Comparison of ENCODE assay signal across 7 mouse cellular contexts in the genomic region with DNA sequence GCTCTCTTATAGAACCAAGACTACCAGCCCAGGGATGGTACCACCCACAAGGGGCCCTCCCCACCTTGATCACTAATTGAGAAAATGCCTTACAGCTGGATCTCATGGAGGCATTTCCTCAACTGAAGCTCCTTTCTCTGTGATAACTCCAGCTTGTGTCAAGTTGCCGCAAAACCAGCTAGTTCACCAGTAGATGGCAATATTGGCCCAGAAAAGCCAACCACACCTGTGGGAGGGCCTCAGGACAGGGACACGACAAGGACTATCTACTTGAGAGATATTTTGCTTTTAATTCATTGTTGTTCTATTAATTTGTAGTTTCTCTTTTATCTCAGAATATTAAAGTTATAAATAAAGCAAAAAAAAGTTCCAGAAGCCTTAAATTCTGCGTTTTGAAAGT.
DNase-seq lines count a peak whose midpoint lies in the region; ATAC-seq lines count a peak whose summit lies in the region.
"Not testable (repeated sequence)": the region's sequence is repeated elsewhere in the genome, so short reads cannot be mapped to it uniquely, and the experiment has no call there.

No protein-coding gene starts in this region.

- H3K36me3 ChIP-seq in midbrain, embryonic 12.5 days = not testable (repeated sequence)

- peak; percentile 10 for DNase-seq in adrenal gland, adult 8-10 months
- peak; percentile 76 for DNase-seq in embryo, embryonic 10 days (ENCODE audit: low spot score)
- peak; percentile 84 for DNase-seq in heart, adult 11 months
- DNase-seq in kidney, adult 8-10 months = peak; percentile 33 to 57
- DNase-seq in left cerebral cortex, postnatal 14 days (ENCODE audit: low spot score in 2 of 2) = peak; percentile 34 to 63
- peak; percentile 29 for DNase-seq in right cerebral cortex, postnatal 4 days

- not testable (repeated sequence) for H3K4me1 ChIP-seq in midbrain, embryonic 12.5 days

- H3K9ac ChIP-seq in midbrain, embryonic 12.5 days (replicated peaks) = not testable (repeated sequence)

- H3K9me3 ChIP-seq in midbrain, embryonic 12.5 days = not testable (repeated sequence)

- not testable (repeated sequence) for H3K27me3 ChIP-seq in midbrain, embryonic 12.5 days

- intact Hi-C loops in left cerebral cortex, postnatal 14 days (cut with DNase I) = loop anchor here (2.0 to 5.0 kb wide), 4 partner anchors 99 to 547 kb away; no protein-coding TSS in a partner anchor

- peak; percentile 72; the same call in 1 of the 2 replicates for ATAC-seq in midbrain, embryonic 12.5 days (ENCODE audit: low FRiP score, low read depth)

- 15% methylated on average over 3 of the region's 3 CpGs for WGBS in midbrain, embryonic 12.5 days

- H3K4me2 ChIP-seq in midbrain, embryonic 12.5 days (replicated peaks) = not testable (repeated sequence)

- H3K27ac ChIP-seq in midbrain, embryonic 12.5 days (replicated peaks) = not testable (repeated sequence)

- not testable (repeated sequence) for H3K4me3 ChIP-seq in midbrain, embryonic 12.5 days

Comparison
In these comparisons a context has a peak if more than half of its experiments do, and no peak if none do; other contexts are left out.
1. DNase-seq: peak in every context shown above with its lines; median percentile 84 in heart, adult 11 months; 76 in embryo, embryonic 10 days; 48 in left cerebral cortex, postnatal 14 days; 45 in kidney, adult 8-10 months; 29 in right cerebral cortex, postnatal 4 days; 10 in adrenal gland, adult 8-10 months.